Mouse (Mus musculus): Measurements from ENCODE around the gene Tns2. TPM values are rescaled to one million over a fixed set of nuclear protein-coding genes. Genes with fewer than 3 reads are reported as not detected.

Tns2 gene
- polyA plus RNA-seq, 1 experiment from 2014 or later, result 8.7 TPM

DNA sequence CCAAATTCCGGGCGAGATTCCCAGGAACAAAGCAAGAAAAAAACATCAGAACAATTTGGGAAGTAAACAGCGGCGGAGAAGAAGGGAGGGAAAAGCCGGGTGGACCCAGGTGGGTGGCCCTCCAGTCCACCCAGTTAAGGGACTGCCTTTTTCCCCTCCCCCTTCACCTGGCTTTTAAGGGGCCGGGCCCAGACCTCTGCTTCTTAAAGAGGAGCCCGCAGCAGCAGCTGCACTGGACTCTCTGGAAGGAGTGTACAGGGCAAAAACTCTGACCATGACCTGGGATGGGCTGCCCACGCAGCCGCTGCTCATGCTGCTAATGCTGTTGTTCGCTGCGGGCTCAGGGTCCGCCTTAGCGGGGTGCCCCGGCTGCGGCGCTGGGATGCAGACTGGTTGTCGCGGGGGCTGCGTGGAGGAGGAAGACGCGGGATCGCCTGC is 44.1 kb downstream of the Tns2 start, which contains the start of gene Igfbp6:
Igfbp6 (plus strand) TSS at position 89 of the 438 bp plus-strand sequence.
- no peaks in the 10 kb centered on the region; the same call in 1 of the 2 replicates for H3K4me1 ChIP-seq (ENCODE audit: control insufficient read depth, insufficient read depth, low read depth, low read length)
- ATAC-seq, result no peak
- no peak within 1 kb of the TSS for H3K27ac ChIP-seq (ENCODE audit: low read depth, low read length)
- peak within 1 kb of the TSS; percentile 11; the same call in 1 of the 2 replicates for H3K9ac ChIP-seq (ENCODE audit: low read depth, low read length)
- H3K4me3 ChIP-seq (ENCODE audit: low read length), result no peak within 1 kb of the TSS
- WGBS, result 10% methylated on average over 22 of the region's 22 CpGs
- H3K9me3 ChIP-seq (ENCODE audit: control insufficient read depth, low read length), result no peaks in the 10 kb centered on the region
- H3K27me3 ChIP-seq (replicated peaks; ENCODE audit: control insufficient read depth, insufficient read depth, low read length), result peaks cover 26% of the 10 kb centered on the region
- no peaks in the 10 kb centered on the region for H3K36me3 ChIP-seq (ENCODE audit: control insufficient read depth, insufficient read depth, low read length)
- H3K4me2 ChIP-seq (ENCODE audit: low read length), result peak within 1 kb of the TSS; percentile 8; the same call in 1 of the 2 replicates

DNA sequence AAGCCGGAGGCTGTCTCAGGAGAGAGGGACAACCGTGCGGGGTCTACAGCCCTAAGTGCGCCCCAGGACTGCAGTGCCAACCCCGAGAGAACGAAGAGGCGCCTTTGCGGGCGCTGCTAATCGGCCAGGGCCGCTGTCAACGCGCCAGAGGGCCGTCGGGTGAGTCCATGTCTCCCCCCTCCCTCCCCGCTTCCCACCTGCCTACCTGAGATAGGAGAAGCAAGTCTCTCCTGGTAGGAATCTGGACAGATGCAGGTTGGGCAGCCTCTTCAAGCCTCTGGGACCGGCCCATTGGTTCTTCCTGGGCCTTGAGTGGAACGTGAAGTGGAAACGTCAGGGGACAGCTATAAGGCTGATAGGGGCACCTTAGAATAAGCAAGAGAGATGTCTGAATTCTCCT is 44.5 kb downstream of the Tns2 start:
- Histone ChIP-seq H3K27me3 (replicated peaks; ENCODE audit: control insufficient read depth, insufficient read depth, low read length) (peaks cover 26% of the 10 kb centered on the region), H3K4me1 (ENCODE audit: control insufficient read depth, insufficient read depth, low read depth, low read length) (no peaks in the 10 kb centered on the region; the same call in 1 of the 2 replicates), H3K9me3 (ENCODE audit: control insufficient read depth, low read length) (no peaks in the 10 kb centered on the region), H3K9ac (ENCODE audit: low read depth, low read length) (peak overlapping the region; percentile 11; the same call in 1 of the 2 replicates), H3K27ac (ENCODE audit: low read depth, low read length) (no peak overlapping the region), H3K36me3 (ENCODE audit: control insufficient read depth, insufficient read depth, low read length) (no peaks in the 10 kb centered on the region), H3K4me2 (ENCODE audit: low read length) (peak overlapping the region; percentile 8; the same call in 1 of the 2 replicates), H3K4me3 (ENCODE audit: low read length) (no peak overlapping the region)
- no peak for ATAC-seq
- WGBS, result 18% methylated on average over 19 of the region's 19 CpGs

DNA sequence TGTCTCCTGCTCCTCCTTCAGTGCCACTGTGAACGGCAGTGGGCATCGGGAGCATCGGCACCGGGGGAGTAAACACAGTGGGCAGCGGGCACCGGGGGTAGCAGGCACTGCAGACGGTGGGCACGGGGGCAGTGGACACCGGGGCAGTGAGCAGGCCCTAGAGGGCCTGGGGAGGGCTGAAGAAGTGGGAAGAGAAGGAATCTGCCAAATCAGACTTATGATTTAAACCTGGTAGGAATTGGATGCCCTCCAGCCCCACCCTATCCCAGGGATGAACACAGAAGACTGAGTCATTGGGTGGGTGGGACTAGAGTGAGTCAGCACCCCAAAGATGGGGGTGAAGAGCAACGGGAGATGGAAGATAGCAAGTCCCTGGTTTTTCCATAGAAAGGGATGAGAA is 45.1 kb downstream of the Tns2 start:
- Histone ChIP-seq H3K9me3 (ENCODE audit: control insufficient read depth, low read length) (no peaks in the 10 kb centered on the region), H3K4me3 (ENCODE audit: low read length) (no peak overlapping the region), H3K9ac (ENCODE audit: low read depth, low read length) (no peak overlapping the region), H3K27ac (ENCODE audit: low read depth, low read length) (no peak overlapping the region), H3K4me2 (ENCODE audit: low read length) (no peak overlapping the region), H3K4me1 (ENCODE audit: control insufficient read depth, insufficient read depth, low read depth, low read length) (no peaks in the 10 kb centered on the region; the same call in 1 of the 2 replicates), H3K36me3 (ENCODE audit: control insufficient read depth, insufficient read depth, low read length) (no peaks in the 10 kb centered on the region), H3K27me3 (replicated peaks; ENCODE audit: control insufficient read depth, insufficient read depth, low read length) (peaks cover 26% of the 10 kb centered on the region)
- WGBS, result 87% methylated on average over 10 of the region's 10 CpGs
- ATAC-seq, result no peak

DNA sequence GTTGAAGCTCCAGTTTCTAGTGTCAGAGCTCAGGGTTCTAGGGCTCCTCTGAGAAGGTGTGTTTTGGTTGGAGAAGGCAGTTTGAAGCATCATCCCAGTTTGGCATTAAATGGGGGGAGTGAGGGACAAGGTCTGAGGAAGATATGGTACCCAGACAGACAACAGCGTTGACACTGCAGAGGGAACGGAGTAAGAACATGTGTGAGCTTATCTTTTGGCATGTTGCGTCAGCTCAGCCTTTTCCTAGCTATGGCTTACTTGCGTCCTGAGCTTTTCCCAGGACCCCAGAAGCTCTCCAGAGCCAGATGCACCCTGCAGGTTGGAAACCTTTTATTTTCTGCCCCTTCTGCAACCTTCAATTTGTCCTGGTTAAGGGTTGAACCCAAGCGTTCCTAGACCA is 45.9 kb downstream of the Tns2 start:
- 90% methylated on average over 5 of the region's 5 CpGs for WGBS
- peaks cover 26% of the 10 kb centered on the region for H3K27me3 ChIP-seq (replicated peaks; ENCODE audit: control insufficient read depth, insufficient read depth, low read length)
- H3K9ac ChIP-seq (ENCODE audit: low read depth, low read length), result no peak overlapping the region
- H3K36me3 ChIP-seq (ENCODE audit: control insufficient read depth, insufficient read depth, low read length), result no peaks in the 10 kb centered on the region
- H3K9me3 ChIP-seq (ENCODE audit: control insufficient read depth, low read length), result no peaks in the 10 kb centered on the region
- ATAC-seq, result no peak
- no peak overlapping the region for H3K4me2 ChIP-seq (ENCODE audit: low read length)
- H3K4me3 ChIP-seq (ENCODE audit: low read length), result no peak overlapping the region
- no peaks in the 10 kb centered on the region; the same call in 1 of the 2 replicates for H3K4me1 ChIP-seq (ENCODE audit: control insufficient read depth, insufficient read depth, low read depth, low read length)
- H3K27ac ChIP-seq (ENCODE audit: low read depth, low read length), result no peak overlapping the region

DNA sequence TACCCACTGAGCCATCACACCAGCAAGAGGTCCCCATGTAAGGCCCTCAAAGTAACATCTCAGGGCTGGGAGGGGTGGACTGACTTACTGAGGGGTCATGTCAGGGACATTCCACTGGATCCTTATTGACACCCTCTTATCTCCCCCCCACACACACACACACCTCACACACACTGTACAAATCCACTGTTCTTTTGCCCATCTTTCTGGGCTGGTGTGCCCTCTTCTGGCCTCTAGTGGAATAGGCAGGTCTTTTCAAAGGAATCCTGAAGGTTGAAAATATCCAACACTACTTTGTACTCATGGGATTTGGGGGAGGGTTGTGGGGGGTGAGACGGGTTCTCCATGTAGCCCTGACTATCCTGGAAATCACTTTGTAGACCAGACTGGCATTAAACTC is 46.7 kb downstream of the Tns2 start:
- ATAC-seq, result peak; percentile 54; the same call in 1 of the 2 replicates
- H3K4me1 ChIP-seq (ENCODE audit: control insufficient read depth, insufficient read depth, low read depth, low read length), result no peaks in the 10 kb centered on the region; the same call in 1 of the 2 replicates
- no peaks in the 10 kb centered on the region for H3K36me3 ChIP-seq (ENCODE audit: control insufficient read depth, insufficient read depth, low read length)
- 4% methylated on average over 1 of the region's 1 CpGs for WGBS
- no peaks in the 10 kb centered on the region for H3K9me3 ChIP-seq (ENCODE audit: control insufficient read depth, low read length)
- H3K27me3 ChIP-seq (replicated peaks; ENCODE audit: control insufficient read depth, insufficient read depth, low read length), result peaks cover 26% of the 10 kb centered on the region
- H3K27ac ChIP-seq (ENCODE audit: low read depth, low read length), result no peak overlapping the region
- H3K9ac ChIP-seq (ENCODE audit: low read depth, low read length), result no peak overlapping the region
- H3K4me3 ChIP-seq (ENCODE audit: low read length), result no peak overlapping the region
- no peak overlapping the region for H3K4me2 ChIP-seq (ENCODE audit: low read length)

DNA sequence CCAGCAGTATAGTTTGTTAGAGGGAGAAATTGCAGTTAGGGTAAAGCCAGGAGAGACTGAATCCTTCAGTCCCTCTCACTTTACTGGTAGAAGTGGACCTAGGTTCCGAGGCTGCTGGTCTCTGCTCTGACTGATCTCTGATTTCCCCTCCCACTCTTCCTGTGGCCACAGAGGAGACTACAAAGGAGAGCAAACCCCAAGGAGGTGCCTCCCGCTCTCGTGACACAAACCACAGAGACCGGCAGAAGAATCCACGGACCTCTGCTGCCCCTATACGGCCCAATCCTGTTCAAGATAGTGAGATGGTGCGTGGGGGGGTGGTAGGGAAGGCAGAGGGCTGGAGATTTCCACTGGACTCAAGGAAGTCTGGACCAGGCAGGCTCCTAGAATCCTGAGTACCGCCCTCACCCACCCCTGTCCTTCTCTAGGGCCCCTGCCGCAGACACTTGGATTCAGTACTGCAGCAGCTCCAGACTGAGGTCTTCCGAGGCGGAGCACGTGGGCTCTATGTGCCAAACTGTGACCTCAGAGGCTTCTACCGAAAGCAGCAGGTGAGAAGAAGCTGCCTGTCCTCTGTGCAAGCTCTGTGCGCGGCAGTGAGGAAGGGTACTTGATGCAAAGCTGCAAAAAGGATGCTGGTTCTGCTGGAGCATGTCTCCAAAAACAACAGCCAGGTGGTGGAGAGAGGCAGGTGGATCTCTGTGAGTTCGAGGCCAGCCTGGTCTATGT is 47.6 kb downstream of the Tns2 start:
- Histone ChIP-seq H3K9me3 (ENCODE audit: control insufficient read depth, low read length) (no peaks in the 10 kb centered on the region), H3K27ac (ENCODE audit: low read depth, low read length) (no peak overlapping the region), H3K9ac (ENCODE audit: low read depth, low read length) (no peak overlapping the region), H3K36me3 (ENCODE audit: control insufficient read depth, insufficient read depth, low read length) (no peaks in the 10 kb centered on the region), H3K27me3 (replicated peaks; ENCODE audit: control insufficient read depth, insufficient read depth, low read length) (peaks cover 26% of the 10 kb centered on the region), H3K4me1 (ENCODE audit: control insufficient read depth, insufficient read depth, low read depth, low read length) (no peaks in the 10 kb centered on the region; the same call in 1 of the 2 replicates), H3K4me3 (ENCODE audit: low read length) (no peak overlapping the region), H3K4me2 (ENCODE audit: low read length) (no peak overlapping the region)
- WGBS, result 74% methylated on average over 16 of the region's 16 CpGs
- no peak for ATAC-seq

DNA sequence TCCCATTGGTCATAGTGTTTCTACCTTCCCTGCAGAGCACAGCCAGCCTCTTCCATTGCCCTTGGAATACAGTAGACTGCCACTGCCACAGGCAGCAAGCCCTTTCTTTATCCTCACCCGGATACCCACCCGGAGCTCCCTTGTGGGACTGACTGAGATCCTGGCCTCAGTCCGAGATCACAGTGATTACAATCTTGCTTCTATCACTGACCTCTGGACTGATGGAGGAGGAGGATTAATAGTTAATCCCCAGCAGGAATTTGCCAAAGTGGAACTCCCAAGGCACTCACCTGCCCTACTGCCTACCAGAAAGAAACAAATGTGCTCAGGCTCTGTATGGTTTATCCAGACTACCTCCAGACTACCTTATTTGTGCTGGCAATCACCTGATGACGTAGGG is 49.3 kb downstream of the Tns2 start:
- H3K4me1 ChIP-seq (ENCODE audit: control insufficient read depth, insufficient read depth, low read depth, low read length), result no peaks in the 10 kb centered on the region; the same call in 1 of the 2 replicates
- H3K27ac ChIP-seq (ENCODE audit: low read depth, low read length), result no peak overlapping the region
- no peaks in the 10 kb centered on the region for H3K9me3 ChIP-seq (ENCODE audit: control insufficient read depth, low read length)
- no peak overlapping the region for H3K4me2 ChIP-seq (ENCODE audit: low read length)
- H3K36me3 ChIP-seq (ENCODE audit: control insufficient read depth, insufficient read depth, low read length), result no peaks in the 10 kb centered on the region
- H3K4me3 ChIP-seq (ENCODE audit: low read length), result no peak overlapping the region
- peaks cover 13% of the 10 kb centered on the region for H3K27me3 ChIP-seq (replicated peaks; ENCODE audit: control insufficient read depth, insufficient read depth, low read length)
- no peak for ATAC-seq
- WGBS, result 80% methylated on average over 4 of the region's 4 CpGs
- H3K9ac ChIP-seq (ENCODE audit: low read depth, low read length), result no peak overlapping the region

DNA sequence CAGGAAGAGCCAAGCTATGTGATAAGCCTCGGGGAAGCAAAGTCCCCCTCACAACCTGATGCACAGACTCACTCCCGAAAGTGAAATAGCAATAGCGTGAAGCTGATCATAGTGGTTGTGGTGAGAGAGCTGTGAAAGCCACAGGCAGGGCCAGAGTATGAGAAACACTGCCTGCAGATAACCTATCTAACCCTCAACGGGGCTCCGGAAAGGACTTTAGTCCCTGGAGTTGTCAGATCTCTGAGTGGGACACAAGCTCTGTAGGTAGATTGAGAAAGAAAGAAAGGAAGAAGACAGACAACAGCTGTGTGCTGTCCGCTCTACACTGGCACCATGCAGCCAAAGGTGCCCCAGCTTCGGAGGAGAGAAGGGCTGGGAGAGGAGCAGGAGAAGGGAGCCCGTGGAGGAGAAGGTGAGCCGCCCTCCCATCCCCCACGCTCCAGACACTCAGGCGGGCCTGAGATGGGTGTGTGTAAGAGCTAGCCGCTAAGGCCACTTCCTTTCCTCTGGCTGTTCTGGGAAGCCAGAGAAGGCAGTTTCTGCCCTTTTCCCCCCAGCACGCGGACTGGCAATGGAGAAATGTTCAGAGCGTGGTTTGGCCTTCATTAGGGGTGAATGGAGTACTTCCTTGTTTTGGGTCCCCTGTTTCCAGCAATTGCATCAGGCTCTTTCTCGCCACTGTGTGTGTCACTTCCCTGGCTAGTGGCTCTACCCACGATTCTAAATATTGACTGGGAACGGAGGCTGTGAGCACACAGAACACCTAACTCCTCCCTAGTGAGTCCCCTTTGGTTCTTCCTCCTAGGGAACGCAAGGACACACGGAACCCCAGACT is 50.3 kb downstream of the Tns2 start, which contains the start of gene Soat2:
Soat2 (plus strand) TSS at position 226 of the 835 bp plus-strand sequence.
- H3K4me1 ChIP-seq (ENCODE audit: control insufficient read depth, insufficient read depth, low read depth, low read length), result no peaks in the 10 kb centered on the region
- 67% methylated on average over 20 of the region's 20 CpGs for WGBS
- H3K9ac ChIP-seq (ENCODE audit: low read depth, low read length), result no peak within 1 kb of the TSS
- H3K27me3 ChIP-seq (replicated peaks; ENCODE audit: control insufficient read depth, insufficient read depth, low read length), result peaks cover 4% of the 10 kb centered on the region
- no peaks in the 10 kb centered on the region for H3K9me3 ChIP-seq (ENCODE audit: control insufficient read depth, low read length)
- no peaks in the 10 kb centered on the region for H3K36me3 ChIP-seq (ENCODE audit: control insufficient read depth, insufficient read depth, low read length)
- no peak within 1 kb of the TSS for H3K4me3 ChIP-seq (ENCODE audit: low read length)
- ATAC-seq, result no peak
- H3K27ac ChIP-seq (ENCODE audit: low read depth, low read length), result no peak within 1 kb of the TSS
- no peak within 1 kb of the TSS for H3K4me2 ChIP-seq (ENCODE audit: low read length)

DNA sequence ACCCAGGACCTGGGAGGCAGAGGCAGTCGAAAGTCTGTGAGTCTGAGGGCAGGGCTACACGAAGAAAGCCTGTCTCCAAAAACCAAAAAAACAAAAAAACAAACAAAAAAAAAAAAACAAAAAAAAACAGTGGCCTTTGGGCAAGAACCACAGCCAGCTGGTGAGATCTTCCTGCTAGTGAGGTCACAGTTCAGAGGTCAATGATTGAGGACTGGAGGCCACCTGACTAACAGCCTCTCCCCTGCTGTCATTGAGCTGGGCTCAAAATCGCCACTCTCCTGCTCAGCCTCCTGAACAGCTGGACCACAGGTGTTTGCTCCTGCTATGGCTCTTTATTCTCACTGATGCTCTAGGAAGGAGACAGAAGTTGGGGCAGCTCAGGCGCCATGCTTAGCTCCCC is 52.4 kb downstream of the Tns2 start:
- Histone ChIP-seq H3K4me3 (ENCODE audit: low read length) (no peak overlapping the region), H3K36me3 (ENCODE audit: control insufficient read depth, insufficient read depth, low read length) (no peaks in the 10 kb centered on the region), H3K9me3 (ENCODE audit: control insufficient read depth, low read length) (no peaks in the 10 kb centered on the region), H3K4me1 (ENCODE audit: control insufficient read depth, insufficient read depth, low read depth, low read length) (peaks cover 5% of the 10 kb centered on the region), H3K4me2 (ENCODE audit: low read length) (no peak overlapping the region), H3K27ac (ENCODE audit: low read depth, low read length) (no peak overlapping the region), H3K27me3 (replicated peaks; ENCODE audit: control insufficient read depth, insufficient read depth, low read length) (no peaks in the 10 kb centered on the region), H3K9ac (ENCODE audit: low read depth, low read length) (no peak overlapping the region)
- ATAC-seq, result no peak
- 22% methylated on average over 4 of the region's 4 CpGs for WGBS

Data from hindbrain, embryonic 16.5 days (tissue).